In genomic region chr11:53308251-53308864, GRCm38 (mm10) we compare ENCODE assay signal across 8 mouse cellular contexts. TPM values are rescaled to one million over a fixed set of nuclear protein-coding genes. Genes with fewer than 3 reads are reported as not detected.
DNase-seq lines count a peak whose midpoint lies in the region; ATAC-seq lines count a peak whose summit lies in the region.

No protein-coding gene starts in this region.

- intact Hi-C loops in left cerebral cortex, postnatal 4 days (cut with DNase I) = no loop called here

- no peaks in the 10 kb centered on the region for H3K9me3 ChIP-seq in intestine, embryonic 14.5 days (ENCODE audit: control insufficient read depth, low read length)
- H3K9me3 ChIP-seq in lung, embryonic 16.5 days (ENCODE audit: control insufficient read depth, low read length) = no peaks in the 10 kb centered on the region
- H3K9me3 ChIP-seq in midbrain, embryonic 15.5 days = no peaks in the 10 kb centered on the region

- H3K9ac ChIP-seq in intestine, embryonic 14.5 days (ENCODE audit: low read length) = no peak overlapping the region
- H3K9ac ChIP-seq in lung, embryonic 16.5 days (ENCODE audit: low read length) = no peak overlapping the region; the same call in 1 of the 2 replicates
- H3K9ac ChIP-seq in midbrain, embryonic 15.5 days = no peak overlapping the region

- DNase-seq in adipocyte (ENCODE audit: low spot score) = peak; percentile 86
- peak; percentile 96 for DNase-seq in fibroblast of lung, adult 2 months (ENCODE audit: low read depth)
- DNase-seq in intestine, embryonic 14.5 days (ENCODE audit: low spot score) = no peak
- DNase-seq in left cerebral cortex, postnatal 4 days = no peak
- DNase-seq in left cerebral cortex, adult 18-20 months (ENCODE audit: low spot score in 2 of 2) = no peak
- DNase-seq in left cerebral cortex, adult 8-10 months (ENCODE audit: low spot score in 2 of 2) = no peak

- no peak overlapping the region for H3K4me2 ChIP-seq in intestine, embryonic 14.5 days (ENCODE audit: low read length)
- H3K4me2 ChIP-seq in lung, embryonic 16.5 days (ENCODE audit: low read depth, low read length) = 0 out of 2 replicates have a peak overlapping the region, but pooled peaks have one; percentile 10
- no peak overlapping the region for H3K4me2 ChIP-seq in midbrain, embryonic 15.5 days

- peak; percentile 74; the same call in 1 of the 2 replicates for ATAC-seq in intestine, embryonic 14.5 days (replicated peaks; ENCODE audit: low FRiP score, low TSS enrichment, low read depth)
- peak; percentile 80 for ATAC-seq in lung, embryonic 16.5 days (ENCODE audit: low read depth)
- ATAC-seq in midbrain, embryonic 15.5 days (replicated peaks) = no peak

- H3K27ac ChIP-seq in intestine, embryonic 14.5 days (ENCODE audit: low read depth) = peak overlapping the region; percentile 76
- H3K27ac ChIP-seq in lung, embryonic 16.5 days (ENCODE audit: low read length) = peak overlapping the region; percentile 96
- no peak overlapping the region for H3K27ac ChIP-seq in midbrain, embryonic 15.5 days

- H3K4me1 ChIP-seq in intestine, embryonic 14.5 days (replicated peaks; ENCODE audit: control insufficient read depth, insufficient read depth, low read length) = peaks cover 14% of the 10 kb centered on the region
- H3K4me1 ChIP-seq in lung, embryonic 16.5 days (replicated peaks; ENCODE audit: control insufficient read depth, insufficient read depth, low read length) = peaks cover 18% of the 10 kb centered on the region
- H3K4me1 ChIP-seq in midbrain, embryonic 15.5 days = no peaks in the 10 kb centered on the region

- no peak overlapping the region for H3K4me3 ChIP-seq in intestine, embryonic 14.5 days (ENCODE audit: low read depth, low read length)
- H3K4me3 ChIP-seq in lung, embryonic 16.5 days (ENCODE audit: low read length) = no peak overlapping the region
- H3K4me3 ChIP-seq in midbrain, embryonic 15.5 days = no peak overlapping the region

- H3K27me3 ChIP-seq in intestine, embryonic 14.5 days (replicated peaks; ENCODE audit: control insufficient read depth, insufficient read depth, low read length) = no peaks in the 10 kb centered on the region
- H3K27me3 ChIP-seq in lung, embryonic 16.5 days (ENCODE audit: control insufficient read depth, insufficient read depth, low read depth, low read length) = no peaks in the 10 kb centered on the region
- H3K27me3 ChIP-seq in midbrain, embryonic 15.5 days (replicated peaks) = no peaks in the 10 kb centered on the region

- no peaks in the 10 kb centered on the region for H3K36me3 ChIP-seq in intestine, embryonic 14.5 days (ENCODE audit: control insufficient read depth, insufficient read depth, low read length)
- H3K36me3 ChIP-seq in lung, embryonic 16.5 days (ENCODE audit: control insufficient read depth, insufficient read depth, low read length) = no peaks in the 10 kb centered on the region
- no peaks in the 10 kb centered on the region for H3K36me3 ChIP-seq in midbrain, embryonic 15.5 days (replicated peaks)

RNA-seq across cellular contexts. Expression of gene Hspa4, which starts 8.1 kb away (rescaled TPM):
- 105 and 110 TPM in 2 replicates for polyA plus RNA-seq in intestine, embryonic 14.5 days (2014; fragmentation: Nextera tagmentation; extraction: Ambion mirVana)
- polyA plus RNA-seq in lung, embryonic 16.5 days (2015; fragmentation: Nextera tagmentation; extraction: Ambion mirVana) = 68.9 and 70.2 TPM in 2 replicates
- 100 to 1,000 TPM; 164 to 170 TPM for total RNA-seq in left cerebral cortex, postnatal 4 days (2021)
- total RNA-seq in left cerebral cortex, adult 18-20 months (2021) = 100 to 1,000 TPM; 177 to 179 TPM
- 100 to 1,000 TPM; 154 to 178 (median 160) TPM for total RNA-seq in left cerebral cortex, adult 8-10 months (2022)
- polyA plus RNA-seq in midbrain, embryonic 15.5 days (2015; fragmentation: Nextera tagmentation; extraction: Ambion mirVana) = 42.0 and 43.2 TPM in 2 replicates

RNA-seq across cellular contexts. Expression of gene Zcchc10, which starts 16.1 kb away (rescaled TPM):
- polyA plus RNA-seq in intestine, embryonic 14.5 days (2014; fragmentation: Nextera tagmentation; extraction: Ambion mirVana) = 22.4 and 22.5 TPM in 2 replicates
- polyA plus RNA-seq in lung, embryonic 16.5 days (2015; fragmentation: Nextera tagmentation; extraction: Ambion mirVana) = 21.9 and 23.2 TPM in 2 replicates
- 10 to 100 TPM in 1 of 2 experiments, 1 to 10 TPM in 1; 8.4 to 10.3 TPM for total RNA-seq in left cerebral cortex, postnatal 4 days (2021)
- total RNA-seq in left cerebral cortex, adult 18-20 months (2021) = 10 to 100 TPM; 10.5 to 12.8 TPM
- 10 to 100 TPM in 2 of 4 experiments, 1 to 10 TPM in 2; 7.2 to 13.0 (median 9.8) TPM for total RNA-seq in left cerebral cortex, adult 8-10 months (2022)
- polyA plus RNA-seq in midbrain, embryonic 15.5 days (2015; fragmentation: Nextera tagmentation; extraction: Ambion mirVana) = 12.1 and 13.3 TPM in 2 replicates

RNA-seq across cellular contexts. Expression of gene Aff4, which starts 42.3 kb away (rescaled TPM):
- polyA plus RNA-seq in intestine, embryonic 14.5 days (2014; fragmentation: Nextera tagmentation; extraction: Ambion mirVana) = 48.1 and 56.6 TPM in 2 replicates
- 24.1 and 30.9 TPM in 2 replicates for polyA plus RNA-seq in lung, embryonic 16.5 days (2015; fragmentation: Nextera tagmentation; extraction: Ambion mirVana)
- total RNA-seq in left cerebral cortex, postnatal 4 days (2021) = 100 to 1,000 TPM; 202 to 228 TPM
- total RNA-seq in left cerebral cortex, adult 18-20 months (2021) = 100 to 1,000 TPM; 199 to 203 TPM
- 100 to 1,000 TPM; 151 to 228 (median 194) TPM for total RNA-seq in left cerebral cortex, adult 8-10 months (2022)
- polyA plus RNA-seq in midbrain, embryonic 15.5 days (2015; fragmentation: Nextera tagmentation; extraction: Ambion mirVana) = 54.3 and 72.6 TPM in 2 replicates

Comparison
In these comparisons a context has a peak if more than half of its experiments do, and no peak if none do; other contexts are left out.
1. DNase-seq: peak in adipocyte (single experiment) and fibroblast of lung, adult 2 months (single experiment); none in intestine, embryonic 14.5 days (single experiment), left cerebral cortex, postnatal 4 days (single experiment), left cerebral cortex, adult 18-20 months (0 of 2) and left cerebral cortex, adult 8-10 months (0 of 2).